Mouse (Mus musculus) right cerebral cortex, postnatal 36 days (tissue): ENCODE data around the gene Slf2.

Experiments used
- DNase-seq, 2 experiments: peaks; one replicate each; pipeline ENCODE4 v3.0.0; 2022; ENCODE audit warnings: low spot score in 2 of 2, mixed read lengths in 1 of 2

The Slf2 gene

GRCm38 (mm10) chr19:45007425-45008191 lies 76.7 kb downstream of the Slf2 start:
- DNase-seq: no peak

- DNase-seq: no peak
Measured at GRCm38 (mm10) chr19:45010646-45011045, 79.7 kb downstream of the Slf2 start.

- no peak for DNase-seq
Measured at GRCm38 (mm10) chr19:45012219-45012618, 81.3 kb downstream of the Slf2 start.

- no peak for DNase-seq
Measured at GRCm38 (mm10) chr19:45012636-45013035, 81.7 kb downstream of the Slf2 start.

- DNase-seq: no peak
Measured at GRCm38 (mm10) chr19:45013581-45014225, 82.8 kb downstream of the Slf2 start.

GRCm38 (mm10) chr19:45014335-45014971 lies 83.5 kb downstream of the Slf2 start, which contains the start of gene Lzts2:
Gene Lzts2 (plus strand): TSS chr19:45014414.
- DNase-seq: no peak

- no peak for DNase-seq
Measured at GRCm38 (mm10) chr19:45014981-45015402, 84.0 kb downstream of the Slf2 start.

- DNase-seq: no peak
Measured at GRCm38 (mm10) chr19:45015518-45016281, 84.7 kb downstream of the Slf2 start.

- DNase-seq: peak; percentile 60 to 80
Measured at GRCm38 (mm10) chr19:45016341-45017215, 85.6 kb downstream of the Slf2 start.

- peak; percentile 66 to 73 for DNase-seq
Measured at GRCm38 (mm10) chr19:45017216-45017771, 86.3 kb downstream of the Slf2 start.

GRCm38 (mm10) chr19:45017909-45018308 lies 87.0 kb downstream of the Slf2 start:
- DNase-seq: peak; percentile 63 to 71

- no peak for DNase-seq
Measured at GRCm38 (mm10) chr19:45018351-45018831, 87.4 kb downstream of the Slf2 start.

- no peak for DNase-seq
Measured at GRCm38 (mm10) chr19:45020348-45020747, 89.4 kb downstream of the Slf2 start.

GRCm38 (mm10) chr19:45021362-45021761 lies 90.4 kb downstream of the Slf2 start:
- no peak for DNase-seq

GRCm38 (mm10) chr19:45023993-45024392 lies 93.0 kb downstream of the Slf2 start:
- DNase-seq: no peak

GRCm38 (mm10) chr19:45024775-45025174 lies 93.8 kb downstream of the Slf2 start:
- DNase-seq: no peak

GRCm38 (mm10) chr19:45025937-45026568 lies 95.1 kb downstream of the Slf2 start:
- no peak for DNase-seq

GRCm38 (mm10) chr19:45026958-45027670 lies 96.2 kb downstream of the Slf2 start:
- no peak for DNase-seq

- DNase-seq: no peak
Measured at GRCm38 (mm10) chr19:45027848-45028247, 96.9 kb downstream of the Slf2 start.
